18 mouse cellular contexts compared by ENCODE assay signal in the genomic region with DNA sequence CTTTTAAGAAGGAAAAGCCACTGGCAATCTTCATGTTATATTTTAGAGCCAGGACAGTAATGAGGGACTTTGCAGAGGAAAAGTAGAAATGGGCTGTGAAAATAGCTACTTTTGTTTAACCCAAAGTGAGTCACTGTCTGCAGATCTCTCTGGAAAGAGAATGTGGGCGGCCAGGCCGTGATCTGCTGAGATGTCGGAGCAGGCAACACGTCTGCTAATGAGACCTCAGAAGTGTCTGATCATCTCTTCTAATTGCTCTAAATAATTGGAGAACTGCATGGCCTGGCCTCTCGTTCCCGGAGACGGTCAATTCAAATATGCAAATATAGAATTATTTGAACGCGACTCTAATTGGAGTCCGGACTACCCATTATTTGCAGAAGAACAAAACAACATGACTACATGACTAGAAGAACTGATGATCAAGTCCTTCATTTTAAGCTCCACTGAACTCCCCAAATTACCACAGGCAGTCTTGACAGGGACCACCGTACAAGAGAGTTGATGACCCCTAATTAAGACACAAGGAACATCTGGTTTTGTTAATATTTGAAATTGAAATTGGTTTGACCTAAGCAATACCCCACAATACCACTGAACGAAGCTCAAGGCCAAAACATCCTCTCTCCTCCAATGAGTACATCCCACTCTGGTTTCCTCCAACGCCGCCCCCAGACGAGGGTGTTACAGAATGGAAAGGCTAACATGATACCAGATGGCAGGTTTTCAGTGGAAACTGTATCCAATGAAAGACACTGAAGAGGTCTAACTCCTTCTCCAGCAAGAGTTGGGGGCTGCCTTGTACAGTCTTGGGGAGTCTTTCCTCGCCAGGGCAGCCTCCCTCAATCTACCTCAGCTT.
DNase-seq lines count a peak whose midpoint lies in the region; ATAC-seq lines count a peak whose summit lies in the region.
"Had no signal": no experiment of that assay in that cellular context is flagged by ENCODE, and none has a peak within 500 bp of the region (broad histone marks: within the 10 kb centered on the region; RNA-seq: fewer than 3 reads in every experiment).

No protein-coding gene starts in this region.

- DNase-seq in CD4-positive, CD25-positive, alpha-beta regulatory T cell, adult 2 months (ENCODE audit: low read depth, low spot score): peak; percentile 18
- DNase-seq in left cerebral cortex, adult 18-20 months (ENCODE audit: low spot score in 2 of 2): peak; percentile 47 to 57
- DNase-seq in left cerebral cortex, postnatal 10 days (ENCODE audit: extremely low spot score in 1 of 2, low spot score in 2 of 2): no peak
- DNase-seq in frontal cortex, postnatal 36 days (ENCODE audit: low spot score in 2 of 2): peak; percentile 38 to 57
- peak; percentile 28 to 43 for DNase-seq in right cerebral cortex, postnatal 36 days (ENCODE audit: low spot score in 2 of 2)
- no peak for DNase-seq in adrenal gland, postnatal 36 days
- no peak for DNase-seq in cerebellum, postnatal 14 days
- DNase-seq: adrenal gland, postnatal 14 days; cerebellum, adult 9-11 months; heart, adult 11 months; heart, postnatal 4 days; kidney, adult 11 months; liver; liver, postnatal 0 days; spleen, adult 18-20 months; thymus, postnatal 14 days had no signal

- intact Hi-C loops in left cerebral cortex, postnatal 10 days (cut with DNase I): no loop called here

- ATAC-seq in CD4-positive, CD25-positive, alpha-beta regulatory T cell, adult 4 months: no peak
- ATAC-seq: hindbrain, postnatal 0 days; liver, postnatal 0 days had no signal

Comparison
In these comparisons a context has a peak if more than half of its experiments do, and no peak if none do; other contexts are left out.
1. DNase-seq: peak in CD4-positive, CD25-positive, alpha-beta regulatory T cell, adult 2 months (single experiment), left cerebral cortex, adult 18-20 months (2 of 2), frontal cortex, postnatal 36 days (2 of 2) and right cerebral cortex, postnatal 36 days (2 of 2); none in left cerebral cortex, postnatal 10 days (0 of 2), adrenal gland, postnatal 36 days (0 of 2) and cerebellum, postnatal 14 days (0 of 2).